8 mouse cellular contexts compared by ENCODE assay signal in the genomic region with DNA sequence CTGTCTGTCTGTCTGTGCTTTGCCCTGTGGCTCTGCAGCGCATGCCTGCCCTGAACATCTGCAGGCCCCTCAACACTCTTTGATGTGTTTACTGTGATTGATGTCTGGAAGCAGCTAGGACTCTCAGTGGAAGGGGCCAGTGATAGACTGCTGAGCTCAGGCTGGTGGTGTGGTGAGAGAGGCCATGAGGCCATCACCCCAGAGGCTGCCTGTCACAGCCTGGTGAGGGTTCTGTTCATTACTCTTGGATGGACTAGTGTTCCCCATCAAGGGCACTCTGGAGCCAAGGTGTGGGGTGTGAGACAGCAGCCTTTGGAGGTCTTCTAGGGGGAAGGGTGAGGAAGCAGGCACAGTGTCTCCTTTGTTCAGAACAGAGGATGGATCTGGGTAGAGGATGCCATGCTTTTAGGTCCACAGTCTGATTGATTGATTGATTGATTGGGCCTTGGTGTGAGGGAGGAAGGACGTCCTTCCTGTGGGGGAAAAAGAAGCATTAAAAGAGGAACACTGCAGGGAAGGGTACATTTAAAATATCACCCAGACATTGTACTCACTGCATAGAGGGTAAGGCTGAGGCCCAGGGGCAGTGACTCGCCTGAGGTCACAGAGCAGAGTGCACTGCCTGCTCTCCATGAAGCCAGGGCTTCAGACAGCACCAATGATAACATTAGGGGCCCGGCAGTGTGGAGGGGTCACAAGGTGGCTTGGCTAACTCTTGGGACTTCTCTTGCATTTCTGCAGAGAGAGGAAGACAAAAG. TPM values are rescaled to one million over a fixed set of nuclear protein-coding genes. Genes with fewer than 3 reads are reported as not detected.
DNase-seq lines count a peak whose midpoint lies in the region; ATAC-seq and TF ChIP-seq lines count a peak whose summit lies in the region.

No protein-coding gene starts in this region.

- WGBS in embryonic facial prominence, embryonic 15.5 days: 36% methylated on average over 4 of the region's 4 CpGs
- 23% methylated on average over 4 of the region's 4 CpGs for WGBS in liver, embryonic 11.5 days
- 41% methylated on average over 4 of the region's 4 CpGs for WGBS in small intestine, adult 2 months

- no peak for TF ChIP-seq CTCF in small intestine, adult 2 months (IDR thresholded peaks at IDR 0.05; ENCODE audit: extremely low read depth, insufficient read length, insufficient replicate concordance, low read depth, low read length)

- peak overlapping the region; percentile 87 for H3K4me3 ChIP-seq in megakaryocyte, embryonic 14.5 days (replicated peaks)
- H3K4me3 ChIP-seq in embryonic facial prominence, embryonic 15.5 days (replicated peaks): no peak overlapping the region
- no peak overlapping the region for H3K4me3 ChIP-seq in liver, embryonic 11.5 days (ENCODE audit: low read depth, low read length)
- no peak overlapping the region for H3K4me3 ChIP-seq in small intestine, adult 2 months (ENCODE audit: low read depth, low read length)

- TF ChIP-seq POLR2A in small intestine, adult 2 months (IDR thresholded peaks at IDR 0.05; ENCODE audit: low read depth, low read length): no peak

- peak overlapping the region; percentile 35; the same call in 1 of the 2 replicates for H3K27ac ChIP-seq in embryonic facial prominence, embryonic 15.5 days (replicated peaks)
- H3K27ac ChIP-seq in liver, embryonic 11.5 days (ENCODE audit: low read depth, low read length): peak overlapping the region; percentile 79
- H3K27ac ChIP-seq in small intestine, adult 2 months (ENCODE audit: insufficient read depth, low read depth, low read length): peak overlapping the region; percentile 6

- ATAC-seq in megakaryocyte, adult 5-6 weeks (ENCODE audit: poor library complexity, severe bottlenecking): no peak
- no peak for ATAC-seq in embryonic facial prominence, embryonic 15.5 days (ENCODE audit: insufficient number of reproducible peaks, low FRiP score, low TSS enrichment, low read depth)
- ATAC-seq in liver, embryonic 11.5 days (replicated peaks; ENCODE audit: low FRiP score): peak; percentile 47
- no peak for ATAC-seq in granulocyte monocyte progenitor cell, adult 5-6 weeks (replicated peaks; ENCODE audit: poor library complexity, severe bottlenecking)

- peaks cover 70% of the 10 kb centered on the region for H3K36me3 ChIP-seq in megakaryocyte, embryonic 14.5 days (replicated peaks; ENCODE audit: low read length)
- H3K36me3 ChIP-seq in embryonic facial prominence, embryonic 15.5 days: peaks cover 29% of the 10 kb centered on the region; the same call in 1 of the 2 replicates
- peaks cover 15% of the 10 kb centered on the region for H3K36me3 ChIP-seq in liver, embryonic 11.5 days (ENCODE audit: control insufficient read depth, insufficient read depth, low read length)
- peaks cover 40% of the 10 kb centered on the region for H3K36me3 ChIP-seq in small intestine, adult 2 months (ENCODE audit: control insufficient read depth, insufficient read depth, low read length)

- H3K4me1 ChIP-seq in megakaryocyte, embryonic 14.5 days: peaks cover 85% of the 10 kb centered on the region
- peaks cover 31% of the 10 kb centered on the region for H3K4me1 ChIP-seq in embryonic facial prominence, embryonic 15.5 days
- peaks cover 28% of the 10 kb centered on the region for H3K4me1 ChIP-seq in liver, embryonic 11.5 days (replicated peaks; ENCODE audit: control insufficient read depth, insufficient read depth, low read length)
- H3K4me1 ChIP-seq in small intestine, adult 2 months (ENCODE audit: control insufficient read depth, insufficient read depth, insufficient read length, low read length): peaks cover 33% of the 10 kb centered on the region

- no peak overlapping the region for H3K9ac ChIP-seq in embryonic facial prominence, embryonic 15.5 days
- 0 out of 2 replicates have a peak overlapping the region, but pooled peaks have one; percentile 40 for H3K9ac ChIP-seq in liver, embryonic 11.5 days (ENCODE audit: low read depth, low read length)

- DNase-seq in liver, embryonic 11.5 days (ENCODE audit: low spot score): no peak
- no peak for DNase-seq in ovary, postnatal 14 days (ENCODE audit: low spot score)
- no peak for DNase-seq in layer of hippocampus, adult 9-11 months

- no peaks in the 10 kb centered on the region for H3K27me3 ChIP-seq in megakaryocyte, embryonic 14.5 days (replicated peaks)
- H3K27me3 ChIP-seq in embryonic facial prominence, embryonic 15.5 days: no peaks in the 10 kb centered on the region
- H3K27me3 ChIP-seq in liver, embryonic 11.5 days (replicated peaks; ENCODE audit: control insufficient read depth, insufficient read depth, low read length): no peaks in the 10 kb centered on the region
- no peaks in the 10 kb centered on the region for H3K27me3 ChIP-seq in small intestine, adult 2 months (ENCODE audit: control insufficient read depth, insufficient read depth, low read length)

- H3K4me2 ChIP-seq in embryonic facial prominence, embryonic 15.5 days (replicated peaks): no peak overlapping the region
- H3K4me2 ChIP-seq in liver, embryonic 11.5 days: peak overlapping the region; percentile 36

- peaks cover 5% of the 10 kb centered on the region; the same call in 1 of the 2 replicates for H3K9me3 ChIP-seq in megakaryocyte, embryonic 14.5 days
- no peaks in the 10 kb centered on the region for H3K9me3 ChIP-seq in embryonic facial prominence, embryonic 15.5 days (replicated peaks)
- H3K9me3 ChIP-seq in liver, embryonic 11.5 days (ENCODE audit: control insufficient read depth, low read length): no peaks in the 10 kb centered on the region; the same call in 1 of the 2 replicates

RNA-seq across cellular contexts. Expression of gene Slc6a6, which starts 28.4 kb away (rescaled TPM):
- polyA plus RNA-seq in megakaryocyte, embryonic 14.5 days (2012; ENCODE audit: insufficient read depth, low replicate concordance): 20.6 and 27.7 TPM in 2 replicates
- 58.0 and 61.9 TPM in 2 replicates for total RNA-seq in megakaryocyte, adult 5-6 weeks (2015)
- total RNA-seq in megakaryocyte, adult 5-6 weeks (2017): 46.7 and 61.0 TPM in 2 replicates
- polyA plus RNA-seq in embryonic facial prominence, embryonic 15.5 days (2015; fragmentation: Nextera tagmentation; extraction: Ambion mirVana): 61.6 and 77.5 TPM in 2 replicates
- polyA plus RNA-seq in liver, embryonic 11.5 days (2014; fragmentation: Nextera tagmentation; extraction: Ambion mirVana): 30.3 and 33.2 TPM in 2 replicates
- 44.0 and 124 TPM in 2 replicates for polyA plus RNA-seq in small intestine, adult 2 months (2012; rRNA removed)
- 42.8 and 42.9 TPM in 2 replicates for total RNA-seq in granulocyte monocyte progenitor cell, adult 5-6 weeks (2014; fragmentation: Nextera tagmentation)
- 18.9 and 30.2 TPM in 2 replicates for total RNA-seq in granulocyte monocyte progenitor cell, adult 5-6 weeks (2017)

Comparison
In these comparisons a context has a peak if more than half of its experiments do, and no peak if none do; other contexts are left out.
1. H3K27ac ChIP-seq: peak in every context shown above with its lines; median percentile 79 in liver, embryonic 11.5 days; 35 in embryonic facial prominence, embryonic 15.5 days; 6 in small intestine, adult 2 months.